Mouse (Mus musculus): ENCODE results near the gene Slc35d3. TPM values are rescaled to one million over a fixed set of nuclear protein-coding genes. Genes with fewer than 3 reads are reported as not detected.
A peak's percentile ranks its signal among the peaks of the same experiment; 100 is the strongest.

Gene Slc35d3
- polyA plus RNA-seq, 1 experiment from 2014 or later, result 1.0 TPM

- H3K4me2 ChIP-seq (replicated peaks), result no peak overlapping the region
- H3K9me3 ChIP-seq (replicated peaks), result no peaks in the 10 kb centered on the region
- no peaks in the 10 kb centered on the region for H3K27me3 ChIP-seq
- no peaks in the 10 kb centered on the region for H3K4me1 ChIP-seq
- no peak for ATAC-seq (ENCODE audit: insufficient number of reproducible peaks, low FRiP score, low TSS enrichment, low read depth)
- H3K27ac ChIP-seq (replicated peaks), result no peak overlapping the region
- no peak overlapping the region for H3K9ac ChIP-seq
- no peak overlapping the region for H3K4me3 ChIP-seq (replicated peaks)
- H3K36me3 ChIP-seq, result no peaks in the 10 kb centered on the region
- 95% methylated on average over 6 of the region's 6 CpGs for WGBS
Measured at GRCm38 (mm10) chr10:19834222-19834621, 17.0 kb downstream of the Slc35d3 start.

GRCm38 (mm10) chr10:19831072-19831849 lies 20.0 kb downstream of the Slc35d3 start:
- WGBS, result 71% methylated on average over 5 of the region's 5 CpGs
- no peak overlapping the region for H3K4me2 ChIP-seq (replicated peaks)
- no peaks in the 10 kb centered on the region for H3K27me3 ChIP-seq
- ATAC-seq (ENCODE audit: insufficient number of reproducible peaks, low FRiP score, low TSS enrichment, low read depth), result peak; percentile 65; the same call in 1 of the 2 replicates
- no peak overlapping the region for H3K9ac ChIP-seq
- no peak overlapping the region for H3K4me3 ChIP-seq (replicated peaks)
- H3K9me3 ChIP-seq (replicated peaks), result no peaks in the 10 kb centered on the region
- H3K36me3 ChIP-seq, result no peaks in the 10 kb centered on the region
- no peaks in the 10 kb centered on the region for H3K4me1 ChIP-seq
- no peak overlapping the region for H3K27ac ChIP-seq (replicated peaks)

GRCm38 (mm10) chr10:19820986-19821385 lies 30.3 kb downstream of the Slc35d3 start:
- ATAC-seq (ENCODE audit: insufficient number of reproducible peaks, low FRiP score, low TSS enrichment, low read depth), result no peak
- H3K27ac ChIP-seq (replicated peaks), result no peak overlapping the region
- H3K4me2 ChIP-seq (replicated peaks), result no peak overlapping the region
- no peaks in the 10 kb centered on the region for H3K9me3 ChIP-seq (replicated peaks)
- H3K4me1 ChIP-seq, result no peaks in the 10 kb centered on the region
- no peak overlapping the region for H3K9ac ChIP-seq
- H3K27me3 ChIP-seq, result no peaks in the 10 kb centered on the region
- WGBS, result 56% methylated on average over 3 of the region's 3 CpGs
- no peak overlapping the region for H3K4me3 ChIP-seq (replicated peaks)
- H3K36me3 ChIP-seq, result no peaks in the 10 kb centered on the region

- no peak overlapping the region for H3K27ac ChIP-seq (replicated peaks)
- H3K4me2 ChIP-seq (replicated peaks), result no peak overlapping the region
- no peak for ATAC-seq (ENCODE audit: insufficient number of reproducible peaks, low FRiP score, low TSS enrichment, low read depth)
- no peaks in the 10 kb centered on the region for H3K36me3 ChIP-seq
- no peaks in the 10 kb centered on the region for H3K27me3 ChIP-seq
- H3K4me3 ChIP-seq (replicated peaks), result no peak overlapping the region
- H3K4me1 ChIP-seq, result no peaks in the 10 kb centered on the region
- H3K9me3 ChIP-seq (replicated peaks), result no peaks in the 10 kb centered on the region
- WGBS, result 49% methylated on average over 16 of the region's 16 CpGs
- no peak overlapping the region for H3K9ac ChIP-seq
Measured at GRCm38 (mm10) chr10:19818723-19819355, 32.4 kb downstream of the Slc35d3 start.

GRCm38 (mm10) chr10:19815371-19815770 lies 35.9 kb downstream of the Slc35d3 start:
- H3K4me2 ChIP-seq (replicated peaks), result no peak overlapping the region
- H3K4me3 ChIP-seq (replicated peaks), result no peak overlapping the region
- no peak overlapping the region for H3K9ac ChIP-seq
- no peaks in the 10 kb centered on the region for H3K9me3 ChIP-seq (replicated peaks)
- H3K4me1 ChIP-seq, result no peaks in the 10 kb centered on the region
- H3K27ac ChIP-seq (replicated peaks), result no peak overlapping the region
- WGBS, result 28% methylated on average over 8 of the region's 8 CpGs
- H3K36me3 ChIP-seq, result no peaks in the 10 kb centered on the region
- ATAC-seq (ENCODE audit: insufficient number of reproducible peaks, low FRiP score, low TSS enrichment, low read depth), result no peak
- no peaks in the 10 kb centered on the region; the same call in 1 of the 2 replicates for H3K27me3 ChIP-seq

- Histone ChIP-seq H3K4me2 (replicated peaks) (no peak overlapping the region), H3K27me3 (no peaks in the 10 kb centered on the region; the same call in 1 of the 2 replicates), H3K4me1 (no peaks in the 10 kb centered on the region), H3K27ac (replicated peaks) (no peak overlapping the region), H3K36me3 (no peaks in the 10 kb centered on the region), H3K9me3 (replicated peaks) (no peaks in the 10 kb centered on the region), H3K9ac (no peak overlapping the region), H3K4me3 (replicated peaks) (no peak overlapping the region)
- 59% methylated on average over 9 of the region's 9 CpGs for WGBS
- no peak for ATAC-seq (ENCODE audit: insufficient number of reproducible peaks, low FRiP score, low TSS enrichment, low read depth)
Measured at GRCm38 (mm10) chr10:19811436-19812172, 39.7 kb downstream of the Slc35d3 start.

- Histone ChIP-seq H3K36me3 (no peaks in the 10 kb centered on the region), H3K4me2 (replicated peaks) (no peak overlapping the region), H3K9me3 (replicated peaks) (no peaks in the 10 kb centered on the region), H3K9ac (no peak overlapping the region), H3K27ac (replicated peaks) (no peak overlapping the region), H3K4me3 (replicated peaks) (no peak overlapping the region), H3K4me1 (no peaks in the 10 kb centered on the region), H3K27me3 (no peaks in the 10 kb centered on the region)
- ATAC-seq (ENCODE audit: insufficient number of reproducible peaks, low FRiP score, low TSS enrichment, low read depth), result no peak
- WGBS, result 74% methylated on average over 7 of the region's 7 CpGs
Measured at GRCm38 (mm10) chr10:19804763-19805162, 46.5 kb downstream of the Slc35d3 start.

- Histone ChIP-seq H3K4me2 (replicated peaks) (no peak overlapping the region), H3K4me1 (no peaks in the 10 kb centered on the region), H3K4me3 (replicated peaks) (no peak overlapping the region), H3K27me3 (no peaks in the 10 kb centered on the region), H3K36me3 (no peaks in the 10 kb centered on the region), H3K9ac (no peak overlapping the region), H3K9me3 (replicated peaks) (no peaks in the 10 kb centered on the region), H3K27ac (replicated peaks) (no peak overlapping the region)
- ATAC-seq (ENCODE audit: insufficient number of reproducible peaks, low FRiP score, low TSS enrichment, low read depth), result no peak
- WGBS, result 81% methylated on average over 7 of the region's 7 CpGs
Measured at GRCm38 (mm10) chr10:19802958-19803357, 48.3 kb downstream of the Slc35d3 start.

Other genes with a start within 250 kb of the Slc35d3 start
- 0.37 and 0.74 TPM in 2 replicates for gene Il22ra2, start 229.5 kb downstream of the Slc35d3 start, polyA plus RNA-seq (2015; fragmentation: Nextera tagmentation; extraction: Ambion mirVana)
- gene Il20ra, start 138.9 kb downstream of the Slc35d3 start, polyA plus RNA-seq (2015; fragmentation: Nextera tagmentation; extraction: Ambion mirVana), result 0.56 and 0.68 TPM in 2 replicates
- gene Pex7, start 56.2 kb upstream of the Slc35d3 start, polyA plus RNA-seq (2015; fragmentation: Nextera tagmentation; extraction: Ambion mirVana), result 30.3 TPM in 2 replicates
- 1.8 and 2.1 TPM in 2 replicates for gene Map3k5, start 83.0 kb upstream of the Slc35d3 start, polyA plus RNA-seq (2015; fragmentation: Nextera tagmentation; extraction: Ambion mirVana)